Mouse (Mus musculus) lung, embryonic 14.5 days (tissue): ENCODE results near the gene Cfap57. TPM values are rescaled to one million over a fixed set of nuclear protein-coding genes. Genes with fewer than 3 reads are reported as not detected.
"Not testable (repeated sequence)": the region's sequence is repeated elsewhere in the genome, so short reads cannot be mapped to it uniquely, and the experiment has no call there.

ENCODE experiments used
- ATAC-seq: fragments of 200-750 bp; cut with Nextera tagmentation; 2 replicates; pipeline ENCODE4 v1.8.0; 2017; ENCODE audit warnings: mild to moderate bottlenecking, moderate TSS enrichment, moderate library complexity; ENCODE audit not compliant: insufficient read depth
- DNase-seq: peaks from one replicate; pipeline ENCODE4 v3.0.0-alpha.2; 2015
- H3K27ac ChIP-seq: fragments of 300-500 bp; sonication (generic); 2 replicates; pipeline ENCODE4 v1.5.1; 2014; ENCODE audit warnings: low read depth, mild to moderate bottlenecking, moderate library complexity
- H3K27me3 ChIP-seq: fragments of 300-500 bp; sonication (generic); 2 replicates; pipeline ENCODE4 v1.6.1; 2014; ENCODE audit warnings: low read length, control low read depth; ENCODE audit not compliant: insufficient read depth
- H3K36me3 ChIP-seq: fragments of 300-500 bp; sonication (generic); 2 replicates; pipeline ENCODE4 v1.6.1; 2014; ENCODE audit warnings: control low read depth; ENCODE audit not compliant: insufficient read depth
- H3K4me1 ChIP-seq: fragments of 300-500 bp; sonication (generic); 2 replicates; pipeline ENCODE4 v1.6.1; 2014; ENCODE audit warnings: antibody characterized with exemption, control low read depth; ENCODE audit not compliant: insufficient read depth
- H3K4me2 ChIP-seq: fragments of 300-500 bp; sonication (generic); 2 replicates; pipeline ENCODE4 v1.6.1; 2014; ENCODE audit warnings: mild to moderate bottlenecking
- H3K4me3 ChIP-seq: fragments of 300-500 bp; sonication (generic); 2 replicates; pipeline ENCODE4 v1.5.1; 2014; ENCODE audit warnings: low read depth, low read length
- H3K9ac ChIP-seq: fragments of 300-500 bp; sonication (generic); 2 replicates; pipeline ENCODE4 v1.6.1; 2014
- H3K9me3 ChIP-seq: fragments of 300-500 bp; sonication (generic); 2 replicates; pipeline ENCODE4 v1.6.1; 2016; ENCODE audit warnings: low read depth, low read length, control low read depth
- CTCF ChIP-seq: IDR thresholded peaks from 2 replicates; pipeline ENCODE4 v1.5.1; 2016; ENCODE audit warnings: antibody characterized with exemption, low read depth
- WGBS: fragments of 180-500 bp; shearing (Covaris S2); extraction: QIAGEN DNeasy Blood & Tissue Kit; methylation state at CpG from one replicate; pipeline ENCODE4 v1.1.7; 2014; 5-methylcytosine and 5-hydroxymethylcytosine counted together
- polyA plus RNA-seq: library from polyadenylated mRNA; unstranded; fragments of >200 nt; fragmentation: Nextera tagmentation; extraction: Ambion mirVana; gene quantifications from 2 replicates; pipeline ENCODE4 v1.2.1, GENCODE M21; 2014

Gene Cfap57
- polyA plus RNA-seq, 1 experiment from 2014 or later = 0.12 TPM

GRCm38 (mm10) chr4:118518208-118518607 is 102.4 kb downstream of the Cfap57 start:
- no peaks in the 10 kb centered on the region for H3K4me1 ChIP-seq
- no peak overlapping the region for H3K9ac ChIP-seq
- no peaks in the 10 kb centered on the region for H3K36me3 ChIP-seq
- H3K9me3 ChIP-seq = no peaks in the 10 kb centered on the region
- 58% methylated on average over 5 of the region's 5 CpGs for WGBS
- no peak for TF ChIP-seq CTCF
- no peak overlapping the region for H3K4me2 ChIP-seq
- no peak overlapping the region for H3K4me3 ChIP-seq
- H3K27ac ChIP-seq = no peak overlapping the region
- peaks cover 4% of the 10 kb centered on the region; the same call in 1 of the 2 replicates for H3K27me3 ChIP-seq
- DNase-seq (no peak), ATAC-seq (no peak)

GRCm38 (mm10) chr4:118517497-118518146 is 103.0 kb downstream of the Cfap57 start:
- no peaks in the 10 kb centered on the region for H3K9me3 ChIP-seq
- DNase-seq (no peak), ATAC-seq (no peak)

DNA sequence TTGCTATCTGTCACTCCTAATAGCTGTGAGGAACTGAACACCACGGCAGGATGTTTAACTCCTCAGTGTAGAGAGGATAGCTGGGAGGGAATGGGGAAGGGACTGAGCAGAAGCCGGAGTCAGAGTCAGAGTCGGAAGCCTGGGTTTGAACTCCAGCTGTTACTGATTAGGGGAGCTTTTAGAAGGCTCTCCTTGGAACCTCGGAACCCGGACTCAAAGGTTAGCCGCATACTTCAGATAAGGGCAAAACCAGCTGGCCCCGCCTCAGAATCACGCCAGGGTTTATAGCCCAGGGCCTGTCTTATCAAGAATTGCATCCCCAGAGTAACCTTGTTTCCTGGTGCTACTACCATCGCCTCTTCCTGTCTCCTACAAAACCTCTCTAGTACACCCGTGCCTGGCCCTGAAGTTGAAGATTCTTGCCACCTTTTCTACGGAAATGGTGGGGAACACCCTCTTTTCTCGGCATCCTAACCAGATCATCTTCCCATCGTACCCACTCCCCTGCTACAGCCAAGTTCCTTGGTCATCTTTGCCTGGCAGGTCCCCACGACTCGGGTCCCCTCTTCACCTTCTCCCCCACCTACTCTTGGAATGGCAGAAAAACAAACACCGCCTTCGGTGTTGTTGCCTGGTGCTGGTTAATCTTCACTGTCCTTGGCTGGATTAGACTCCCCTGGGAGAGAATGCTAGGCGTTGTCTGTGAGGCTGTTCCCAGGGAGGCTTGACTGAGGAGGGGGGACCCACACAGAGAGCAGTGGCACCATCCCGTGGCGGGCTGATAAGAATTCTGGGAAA is 103.7 kb downstream of the Cfap57 start:
- DNase-seq (no peak), ATAC-seq (no peak)
- H3K9me3 ChIP-seq = no peaks in the 10 kb centered on the region
- no peaks in the 10 kb centered on the region for H3K36me3 ChIP-seq
- 0 out of 2 replicates have a peak overlapping the region, but pooled peaks have one; percentile 7 for H3K4me2 ChIP-seq
- peaks cover 4% of the 10 kb centered on the region; the same call in 1 of the 2 replicates for H3K27me3 ChIP-seq
- H3K9ac ChIP-seq = no peak overlapping the region
- 5% methylated on average over 20 of the region's 20 CpGs for WGBS
- no peak overlapping the region for H3K27ac ChIP-seq
- no peak for TF ChIP-seq CTCF
- no peaks in the 10 kb centered on the region for H3K4me1 ChIP-seq
- H3K4me3 ChIP-seq = no peak overlapping the region

More at GRCm38 (mm10) chr4:118517497-118518146, 103.0 kb downstream of the Cfap57 start:
- Histone ChIP-seq H3K27me3 (peaks cover 4% of the 10 kb centered on the region; the same call in 1 of the 2 replicates), H3K27ac (no peak overlapping the region), H3K9ac (no peak overlapping the region), H3K4me3 (no peak overlapping the region), H3K36me3 (no peaks in the 10 kb centered on the region), H3K4me1 (no peaks in the 10 kb centered on the region), H3K4me2 (0 out of 2 replicates have a peak overlapping the region, but pooled peaks have one; percentile 7)
- no peak for TF ChIP-seq CTCF
- whole genome bisulfite sequencing = 32% methylated on average over 16 of the region's 16 CpGs

- ATAC-seq (no peak), DNase-seq (no peak)
- no peak for TF ChIP-seq CTCF
- Histone ChIP-seq H3K9me3 (no peaks in the 10 kb centered on the region), H3K27me3 (no peaks in the 10 kb centered on the region), H3K27ac (no peak overlapping the region), H3K4me1 (no peaks in the 10 kb centered on the region), H3K4me3 (no peak overlapping the region), H3K4me2 (no peak overlapping the region), H3K9ac (no peak overlapping the region), H3K36me3 (no peaks in the 10 kb centered on the region)
- 16% methylated on average over 6 of the region's 6 CpGs for WGBS
These were observed 111.5 kb downstream of the Cfap57 start for GRCm38 (mm10) chr4:118509050-118509449.

DNA sequence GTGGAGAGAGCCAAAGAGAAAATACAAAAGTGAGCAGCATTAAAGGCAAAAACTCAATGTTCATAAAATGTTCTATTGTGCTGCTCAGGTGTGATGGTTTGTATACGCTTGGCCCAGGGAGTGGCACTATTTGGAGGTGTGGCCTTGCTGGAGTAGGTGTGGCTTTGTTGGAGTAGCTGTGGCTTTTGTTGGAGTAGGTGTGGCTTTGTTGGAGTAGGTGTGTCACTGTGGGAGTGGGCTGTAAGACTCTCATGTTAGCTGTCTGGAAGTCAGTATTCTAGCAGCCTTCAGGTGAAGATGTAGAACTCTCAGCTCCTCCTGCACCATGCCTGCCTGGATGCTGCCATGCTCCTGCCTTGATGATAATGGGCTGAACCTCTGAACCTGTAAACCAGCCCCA is 113.4 kb downstream of the Cfap57 start:
- not testable (repeated sequence) for H3K4me3 ChIP-seq, H3K36me3 ChIP-seq, H3K4me2 ChIP-seq, DNase-seq, H3K9me3 ChIP-seq, H3K9ac ChIP-seq, H3K27ac ChIP-seq, ATAC-seq, H3K27me3 ChIP-seq, H3K4me1 ChIP-seq
- WGBS = 100% methylated on average over 1 of the region's 1 CpGs

- 22% methylated on average over 3 of the region's 3 CpGs for WGBS
These were observed 115.0 kb downstream of the Cfap57 start for GRCm38 (mm10) chr4:118505551-118505950.

More at GRCm38 (mm10) chr4:118505551-118505950, 115.0 kb downstream of the Cfap57 start:
- Histone ChIP-seq H3K9me3 (no peaks in the 10 kb centered on the region), H3K27ac (no peak overlapping the region), H3K4me2 (no peak overlapping the region), H3K27me3 (no peaks in the 10 kb centered on the region), H3K9ac (no peak overlapping the region), H3K4me3 (no peak overlapping the region), H3K36me3 (no peaks in the 10 kb centered on the region), H3K4me1 (no peaks in the 10 kb centered on the region)
- DNase-seq (no peak), ATAC-seq (no peak)
- TF ChIP-seq CTCF = no peak

Other genes starting within 250 kb of the Cfap57 start
- 11.1 and 11.7 TPM in 2 replicates for gene Szt2, start 211.5 kb downstream of the Cfap57 start, polyA plus RNA-seq
- gene Med8, start 211.4 kb downstream of the Cfap57 start, polyA plus RNA-seq = 94.1 and 96.4 TPM in 2 replicates
- 96.5 and 97.8 TPM in 2 replicates for gene Elovl1, start 192.7 kb downstream of the Cfap57 start, polyA plus RNA-seq
- gene Cdc20, start 183.4 kb downstream of the Cfap57 start, polyA plus RNA-seq = 324 and 332 TPM in 2 replicates
- 1.3 and 1.8 TPM in 2 replicates for gene Mpl, start 163.3 kb downstream of the Cfap57 start, polyA plus RNA-seq
- gene Tie1, start 130.7 kb downstream of the Cfap57 start, polyA plus RNA-seq = 52.7 and 54.2 TPM in 2 replicates
- gene 2610528J11Rik, start 93.8 kb downstream of the Cfap57 start, polyA plus RNA-seq = 9.0 and 10.3 TPM in 2 replicates
- gene Tmem125, start 76.7 kb downstream of the Cfap57 start, polyA plus RNA-seq = 3.3 and 3.6 TPM in 2 replicates
- 161 and 166 TPM in 2 replicates for gene Ebna1bp2, start within 50 bp of the Cfap57 start, polyA plus RNA-seq
- not detected in 2 replicates for gene Olfr62, start 38.2 kb upstream of the Cfap57 start, polyA plus RNA-seq
- 0.74 and 0.99 TPM in 2 replicates for gene Olfr1342, start 72.0 kb upstream of the Cfap57 start, polyA plus RNA-seq
- gene Olfr1341, start 82.7 kb upstream of the Cfap57 start, polyA plus RNA-seq = not detected in 2 replicates
- gene Olfr1340, start 99.4 kb upstream of the Cfap57 start, polyA plus RNA-seq = not detected in 2 replicates
- gene Olfr1339, start 111.4 kb upstream of the Cfap57 start, polyA plus RNA-seq = not detected in 2 replicates
- gene Olfr1338, start 138.0 kb upstream of the Cfap57 start, polyA plus RNA-seq = not detected in 2 replicates
- not detected in 2 replicates for gene Olfr1337, start 161.8 kb upstream of the Cfap57 start, polyA plus RNA-seq
- not detected in 2 replicates for gene Olfr1335, start 189.2 kb upstream of the Cfap57 start, polyA plus RNA-seq
- gene Olfr1333, start 215.5 kb upstream of the Cfap57 start, polyA plus RNA-seq = not detected in 2 replicates
- not detected in 2 replicates for gene Olfr1331, start 243.9 kb upstream of the Cfap57 start, polyA plus RNA-seq